Mouse (Mus musculus): ENCODE measurements around the gene Nek10. TPM values are rescaled to one million over a fixed set of nuclear protein-coding genes. Genes with fewer than 3 reads are reported as not detected.
"Not testable (repeated sequence)": the region's sequence is repeated elsewhere in the genome, so short reads cannot be mapped to it uniquely, and the experiment has no call there.

The Nek10 gene
- polyA plus RNA-seq, 1 experiment from 2014 or later: 0.14 TPM

DNA sequence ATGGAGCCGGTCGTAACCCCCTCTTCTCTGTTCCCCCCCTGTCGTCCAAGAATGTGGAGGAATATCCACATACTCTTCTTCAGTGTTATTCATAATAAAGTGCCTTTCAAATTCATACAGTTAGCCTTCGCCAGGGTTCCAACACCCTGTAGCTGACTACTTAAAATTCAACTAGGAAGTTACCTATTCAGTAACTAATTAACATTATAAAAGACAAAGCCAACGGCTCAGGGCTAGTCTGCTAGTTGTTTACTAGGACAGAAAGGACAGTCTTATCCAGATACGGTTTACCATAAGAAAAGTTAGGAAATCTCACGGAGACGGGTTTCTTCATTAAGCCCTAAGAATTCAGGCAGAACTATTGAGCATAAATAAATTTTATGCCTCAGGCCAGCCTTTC lies 231.4 kb downstream of the Nek10 start:
- WGBS: 75% methylated on average over 8 of the region's 8 CpGs
- H3K36me3 ChIP-seq (replicated peaks): not testable (repeated sequence)

DNA sequence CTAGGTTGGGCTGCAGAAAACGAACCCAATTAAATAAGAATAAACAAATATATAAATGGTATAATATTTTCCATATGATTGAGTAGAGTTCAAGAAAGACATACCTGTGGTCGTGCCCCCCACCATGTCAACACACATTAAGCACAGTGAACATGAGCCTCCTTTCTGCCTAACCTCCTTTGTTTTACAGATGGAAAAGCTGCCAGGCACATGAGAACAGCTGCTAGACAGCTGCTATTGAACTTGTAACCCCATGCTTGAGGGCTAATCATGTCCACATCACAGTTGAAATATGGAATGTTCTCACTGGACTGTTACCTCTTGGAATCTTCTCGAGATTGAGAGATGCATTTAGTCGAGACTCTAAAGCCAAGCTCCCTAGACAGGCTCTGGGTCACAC lies 245.0 kb downstream of the Nek10 start:
- Histone ChIP-seq H3K9ac (no peak overlapping the region), H3K4me1 (no peaks in the 10 kb centered on the region), H3K36me3 (replicated peaks) (no peaks in the 10 kb centered on the region), H3K4me3 (no peak overlapping the region), H3K4me2 (no peak overlapping the region), H3K27ac (no peak overlapping the region), H3K9me3 (no peaks in the 10 kb centered on the region), H3K27me3 (replicated peaks) (no peaks in the 10 kb centered on the region)
- ATAC-seq (replicated peaks): no peak
- WGBS: 80% methylated on average over 4 of the region's 4 CpGs

More for the DNA sequence above, 231.4 kb downstream of the Nek10 start:
- not testable (repeated sequence) for H3K4me1 ChIP-seq; H3K4me3 ChIP-seq; ATAC-seq (replicated peaks); H3K4me2 ChIP-seq; H3K9me3 ChIP-seq; H3K27ac ChIP-seq; H3K27me3 ChIP-seq (replicated peaks); H3K9ac ChIP-seq

DNA sequence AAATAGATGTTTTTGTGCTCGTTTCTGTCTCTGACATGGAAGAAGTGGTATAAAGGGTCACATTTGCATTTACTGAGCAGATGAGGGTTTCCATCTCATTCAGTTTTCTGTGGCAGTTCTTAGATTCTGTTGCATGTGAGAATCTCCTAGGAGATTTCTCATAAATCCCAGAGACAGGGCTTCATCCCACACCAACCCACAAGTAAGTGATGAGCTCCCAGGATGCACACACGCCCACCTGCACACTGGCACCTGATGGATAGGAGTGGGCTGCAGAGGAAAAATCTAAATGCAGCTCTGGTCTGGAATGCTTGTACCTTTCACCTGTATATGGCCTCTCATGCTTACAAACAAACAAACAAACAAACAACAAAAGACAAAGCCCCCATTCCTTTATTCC lies 258.3 kb downstream of the Nek10 start:
- Histone ChIP-seq H3K9me3 (no peaks in the 10 kb centered on the region), H3K4me1 (peaks cover 9% of the 10 kb centered on the region; the same call in 1 of the 2 replicates), H3K36me3 (replicated peaks) (no peaks in the 10 kb centered on the region), H3K27ac (no peak overlapping the region), H3K9ac (no peak overlapping the region), H3K4me3 (no peak overlapping the region), H3K27me3 (replicated peaks) (no peaks in the 10 kb centered on the region), H3K4me2 (no peak overlapping the region)
- WGBS: 68% methylated on average over 2 of the region's 2 CpGs
- no peak for ATAC-seq (replicated peaks)

Other genes with a start within 250 kb of the Nek10 start
- 32.5 and 33.1 TPM in 2 replicates for gene Slc4a7, start 101.1 kb upstream of the Nek10 start, polyA plus RNA-seq (2015; fragmentation: Nextera tagmentation; extraction: Ambion mirVana)